Mouse (Mus musculus) testis, postnatal 14 days (tissue): ENCODE results near the gene Esam.

Source experiments
- DNase-seq: peaks from one replicate; pipeline ENCODE4 v3.0.0; 2021; ENCODE audit warnings: low spot score

Esam gene

DNA sequence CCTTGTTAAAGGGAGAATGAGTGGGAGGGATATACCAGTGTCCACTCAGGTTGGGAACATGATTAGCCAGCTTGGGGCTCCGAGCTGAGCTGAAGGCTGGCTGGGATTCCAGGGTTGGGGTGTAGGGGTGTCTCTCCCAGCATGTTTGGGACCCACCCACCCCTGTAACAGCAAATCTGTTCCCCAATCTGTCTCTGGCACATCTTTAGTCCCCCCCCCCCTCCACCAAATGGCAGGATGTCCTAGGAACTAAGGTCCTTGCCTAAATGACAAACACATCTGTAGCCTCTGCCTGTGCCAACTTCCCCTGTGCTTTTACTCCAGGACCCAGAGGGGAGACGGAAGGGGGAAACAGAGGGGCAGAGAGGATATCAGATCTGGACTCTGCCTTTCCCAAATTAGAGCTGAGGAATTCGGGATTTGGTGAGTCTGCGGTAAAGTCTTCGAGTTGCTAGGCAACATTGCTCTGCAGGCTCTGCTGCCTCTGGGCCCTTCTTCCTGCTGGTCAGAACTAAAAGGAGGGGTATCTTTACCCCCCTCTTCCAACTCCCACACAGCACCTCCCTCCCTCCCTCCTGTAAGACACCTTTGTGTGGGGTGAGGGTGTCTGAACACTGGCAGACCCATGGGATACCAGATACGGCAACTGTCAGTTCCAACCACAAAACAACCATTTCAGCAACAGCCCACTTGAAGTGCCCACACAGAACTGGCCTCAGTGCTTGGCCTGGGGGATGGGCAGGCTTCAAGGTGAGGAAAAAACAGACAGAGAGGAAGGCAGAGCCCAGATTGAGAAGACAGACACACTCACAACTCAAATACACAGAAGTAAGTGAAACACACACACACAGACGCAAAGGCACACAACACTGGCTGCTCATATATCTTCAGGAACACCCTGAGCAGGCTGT, 27.2 kb downstream of the Esam start, which contains the start of gene Siae:
Gene Siae, plus strand, starts transcription at position 861 of the 911 bp plus-strand sequence.
- DNase-seq = no peak

- no peak for DNase-seq
These were observed 28.5 kb downstream of the Esam start for GRCm38 (mm10) chr9:37556366-37556765.

GRCm38 (mm10) chr9:37560617-37561016, 32.7 kb downstream of the Esam start:
- DNase-seq = no peak

GRCm38 (mm10) chr9:37563805-37564204, 35.9 kb downstream of the Esam start:
- DNase-seq = no peak

GRCm38 (mm10) chr9:37567019-37567418, 39.1 kb downstream of the Esam start:
- DNase-seq = no peak

DNA sequence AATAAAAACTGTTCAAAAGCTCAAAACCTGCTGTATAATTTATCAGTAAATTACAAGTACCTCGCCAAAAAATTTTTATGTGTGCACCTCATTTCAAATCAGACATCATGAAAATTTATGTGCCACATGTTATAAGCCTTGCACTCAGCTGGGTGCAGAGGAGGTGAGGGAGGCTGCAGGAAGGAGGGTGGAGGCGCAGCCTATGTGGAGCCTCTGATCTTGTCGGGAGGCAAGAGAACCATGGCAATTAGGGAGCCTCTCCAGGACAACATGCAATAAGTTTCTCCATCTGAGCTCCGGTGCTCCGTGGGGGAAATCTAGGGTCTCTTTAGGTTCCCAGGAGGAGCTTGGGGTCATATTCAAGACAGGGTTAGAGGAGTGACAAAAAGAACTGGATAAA, 39.6 kb downstream of the Esam start:
- DNase-seq = no peak

GRCm38 (mm10) chr9:37567892-37568604, 40.2 kb downstream of the Esam start:
- DNase-seq = no peak

- no peak for DNase-seq
These were observed 40.8 kb downstream of the Esam start for GRCm38 (mm10) chr9:37568605-37569214.

DNA sequence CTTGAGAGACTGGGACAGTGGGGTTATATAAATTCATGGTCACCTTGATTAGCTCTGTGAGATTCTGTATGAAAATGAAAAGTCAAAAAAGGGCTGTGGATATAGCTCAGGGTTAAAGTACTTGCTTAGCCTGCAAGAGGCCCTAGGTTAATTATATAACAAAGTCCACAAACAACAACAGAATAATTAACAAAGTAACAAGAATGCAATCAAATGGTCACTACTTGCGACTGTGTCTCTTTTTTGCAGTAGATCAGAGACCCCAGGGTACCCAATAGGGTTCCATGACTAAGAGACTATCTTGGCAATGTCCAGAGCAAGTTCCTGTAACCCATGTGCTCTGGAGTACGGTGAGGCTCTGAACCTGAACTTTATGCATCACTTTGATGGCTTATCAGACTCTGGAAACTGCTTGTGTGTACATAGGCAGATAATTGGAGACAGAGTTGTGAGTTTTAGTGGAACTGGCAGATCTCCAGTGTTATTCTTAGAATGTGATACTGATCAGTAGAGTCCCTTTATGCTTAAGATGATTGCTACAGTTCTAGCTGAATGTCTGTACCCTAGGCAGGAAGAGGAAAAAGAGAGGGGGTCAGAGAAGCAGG, 41.5 kb downstream of the Esam start:
- no peak for DNase-seq

- DNase-seq = no peak
These were observed 44.5 kb downstream of the Esam start for GRCm38 (mm10) chr9:37572204-37572876.

DNA sequence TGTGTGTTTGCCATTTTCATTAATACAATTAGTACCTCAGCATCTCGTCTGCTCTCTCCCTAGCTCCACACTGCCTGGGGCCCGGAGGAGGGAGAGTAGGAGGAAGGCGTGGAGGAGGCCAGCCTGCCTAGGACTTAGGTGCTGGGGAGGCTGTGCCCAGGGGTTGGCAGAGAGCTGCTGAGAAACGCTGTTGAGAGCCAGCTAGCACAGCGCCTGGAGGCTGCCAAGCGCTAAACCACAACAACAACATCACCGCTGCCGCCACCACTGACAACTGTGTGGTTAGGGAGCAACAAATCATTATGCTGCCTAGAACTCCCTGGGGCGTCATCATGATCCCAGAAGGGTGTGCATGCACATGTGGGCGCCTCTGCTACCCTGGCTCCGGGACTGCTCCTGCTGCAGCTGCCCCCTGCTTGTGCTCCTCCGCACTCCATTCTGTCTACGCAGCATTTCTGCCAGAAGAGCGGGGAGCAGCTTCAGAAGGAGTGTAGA, 48.6 kb downstream of the Esam start:
- no peak for DNase-seq

- no peak for DNase-seq
These were observed 55.7 kb downstream of the Esam start for GRCm38 (mm10) chr9:37583594-37583993.

- no peak for DNase-seq
These were observed 58.8 kb downstream of the Esam start for GRCm38 (mm10) chr9:37586718-37587117.
